Mouse (Mus musculus) kidney, adult 11 months (tissue): Measurements from ENCODE around the gene March1.

Experiments used
- DNase-seq: peaks from one replicate; pipeline ENCODE4 v3.0.0; 2022

The March1 gene

GRCm38 (mm10) chr8:66430639-66431038 lies 812.9 kb downstream of the March1 start:
- DNase-seq = no peak

DNA sequence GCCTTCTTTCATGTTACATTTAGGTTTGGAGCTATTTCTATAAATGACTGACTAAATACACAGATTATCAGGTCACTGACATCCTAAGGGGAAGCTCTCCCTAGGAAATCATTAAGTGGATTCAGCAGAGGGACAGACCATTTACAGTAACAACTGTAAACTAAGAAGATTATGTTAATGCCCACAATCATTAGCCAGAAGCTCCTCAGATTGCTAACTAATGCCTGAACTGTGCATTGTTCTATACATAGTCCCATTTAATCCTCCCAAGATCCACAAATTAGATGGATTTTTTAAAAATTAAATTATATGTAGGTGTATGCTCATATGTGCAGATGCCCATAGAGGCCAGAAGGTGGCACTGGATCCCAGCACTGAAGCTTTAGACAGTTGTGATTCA lies 815.9 kb downstream of the March1 start:
- no peak for DNase-seq

GRCm38 (mm10) chr8:66436804-66437203 lies 819.1 kb downstream of the March1 start:
- no peak for DNase-seq

- DNase-seq = no peak
These were observed 820.2 kb downstream of the March1 start for GRCm38 (mm10) chr8:66437929-66438328.

DNA sequence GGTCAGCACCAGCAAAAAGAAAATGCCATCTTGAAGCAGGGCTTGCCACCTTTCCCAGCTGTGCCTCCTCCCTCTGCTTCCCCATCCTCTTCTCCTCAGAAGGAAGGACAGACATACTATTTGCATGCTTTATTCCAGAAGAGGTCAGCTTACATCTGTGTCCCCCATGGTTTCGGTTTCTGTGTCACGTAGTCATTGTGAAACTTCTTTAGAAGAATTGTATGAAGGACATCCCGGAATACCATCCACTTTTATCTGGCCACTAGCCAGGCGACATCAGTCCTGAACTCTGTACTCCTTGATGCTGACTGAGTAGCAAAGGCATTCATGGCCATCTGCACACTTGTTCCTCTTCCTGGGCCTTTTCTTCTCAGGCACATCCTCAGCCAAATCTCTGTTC lies 820.8 kb downstream of the March1 start:
- DNase-seq = peak; percentile 13

DNA sequence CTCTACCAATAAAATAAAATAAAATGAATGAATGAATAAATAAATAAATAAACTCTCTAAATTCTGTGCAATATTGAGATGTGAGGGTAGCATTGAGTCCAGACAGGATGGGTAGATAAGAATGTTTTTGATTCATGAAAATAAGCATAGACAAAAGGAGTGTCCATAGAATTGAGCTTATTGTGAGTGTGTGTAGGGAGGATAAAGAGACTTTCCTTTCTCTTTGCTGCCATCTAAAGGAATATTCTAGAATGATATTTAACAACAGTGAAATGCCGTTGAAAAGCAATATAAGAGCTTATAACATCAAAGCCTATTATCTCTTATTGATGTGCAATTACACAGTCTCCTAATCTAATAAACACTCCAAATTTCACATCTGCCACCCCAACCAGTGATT lies 823.4 kb downstream of the March1 start:
- DNase-seq = no peak

DNA sequence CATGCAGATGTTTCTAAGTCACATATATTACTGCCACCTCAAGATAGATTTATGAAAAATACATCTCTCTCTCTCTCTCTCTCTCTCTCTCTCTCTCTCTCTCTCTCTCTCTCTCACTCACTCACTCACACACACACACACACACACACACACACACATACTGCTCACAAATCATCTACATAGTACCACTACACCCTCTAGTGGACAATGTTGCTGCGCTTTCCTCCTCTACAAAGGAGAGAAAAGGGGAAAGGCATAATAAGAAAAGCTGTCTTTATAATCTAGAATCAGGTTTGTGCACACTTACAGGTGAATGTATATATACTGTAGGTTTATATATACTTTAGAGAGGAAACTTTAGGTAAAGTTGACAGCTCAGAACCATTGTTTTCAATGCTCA lies 825.1 kb downstream of the March1 start:
- no peak for DNase-seq

DNA sequence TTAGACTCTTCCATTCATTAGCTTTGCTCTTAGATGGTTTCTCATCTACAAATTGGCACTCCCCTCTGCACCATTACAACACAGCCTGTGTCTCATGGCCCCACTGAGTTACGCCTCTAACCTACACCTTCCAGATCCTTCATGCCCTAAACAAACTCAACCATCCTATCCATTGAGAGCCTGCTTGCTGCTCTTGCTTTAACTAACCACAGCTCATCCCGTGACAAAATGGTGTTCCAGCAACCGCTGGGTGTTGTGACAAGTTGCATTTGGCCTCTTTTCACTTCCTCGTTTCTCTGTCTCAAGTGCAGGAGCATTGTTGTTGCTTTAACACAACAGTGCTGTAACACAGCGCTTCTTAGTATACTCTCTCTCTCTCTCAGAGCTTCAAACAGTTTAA lies 826.4 kb downstream of the March1 start:
- no peak for DNase-seq

DNA sequence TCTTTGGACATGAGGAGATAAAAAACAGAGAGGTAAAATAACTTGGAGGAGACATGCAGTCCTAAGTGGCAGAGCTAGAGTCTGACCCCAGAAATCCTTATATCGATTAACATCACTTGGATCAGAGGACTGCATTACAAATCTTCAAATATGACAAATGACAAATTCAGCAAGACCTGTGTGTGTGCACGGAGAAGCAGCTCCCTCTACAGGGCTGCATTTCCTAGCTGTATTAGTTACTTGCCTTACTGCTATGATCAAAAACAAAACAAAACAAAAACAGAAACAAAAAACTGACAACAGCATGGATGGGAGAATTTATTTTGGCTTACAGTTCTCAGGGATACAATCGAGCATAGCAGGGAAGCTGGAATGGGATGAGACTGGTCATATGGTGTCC lies 827.7 kb downstream of the March1 start:
- DNase-seq = no peak

- no peak for DNase-seq
These were observed 833.0 kb downstream of the March1 start for GRCm38 (mm10) chr8:66450691-66451090.

- DNase-seq = no peak
These were observed 839.4 kb downstream of the March1 start for GRCm38 (mm10) chr8:66457057-66457456.

DNA sequence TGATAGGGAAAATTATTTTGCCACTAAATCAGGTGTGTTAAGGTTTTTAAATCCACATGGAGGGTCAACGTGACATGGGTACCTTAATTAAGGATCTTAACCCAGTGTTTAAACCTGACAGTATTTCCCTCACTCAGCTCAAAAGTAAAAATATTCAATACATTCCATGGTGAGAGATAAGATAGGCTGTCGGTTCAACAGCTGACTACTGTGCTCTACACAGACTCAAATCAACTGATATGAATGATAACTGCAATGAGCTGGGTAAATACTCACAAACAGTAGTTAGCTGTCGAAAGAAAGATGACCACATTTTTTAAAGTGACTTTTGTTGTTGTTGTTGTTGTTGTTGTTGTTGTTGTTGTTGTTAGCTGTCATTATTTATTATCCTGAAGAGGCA lies 852.1 kb downstream of the March1 start:
- no peak for DNase-seq

GRCm38 (mm10) chr8:66476880-66477279 lies 859.2 kb downstream of the March1 start:
- no peak for DNase-seq

- peak; percentile 70 for DNase-seq
These were observed 868.5 kb downstream of the March1 start, which contains the start of gene Tma16 for GRCm38 (mm10) chr8:66486084-66486763. Gene Tma16 (minus strand): TSS chr8:66486530.

GRCm38 (mm10) chr8:66488556-66488955 lies 870.9 kb downstream of the March1 start:
- no peak for DNase-seq

GRCm38 (mm10) chr8:66490624-66491023 lies 872.9 kb downstream of the March1 start:
- DNase-seq = no peak

- DNase-seq = no peak
These were observed 876.8 kb downstream of the March1 start for GRCm38 (mm10) chr8:66494496-66494895.

DNA sequence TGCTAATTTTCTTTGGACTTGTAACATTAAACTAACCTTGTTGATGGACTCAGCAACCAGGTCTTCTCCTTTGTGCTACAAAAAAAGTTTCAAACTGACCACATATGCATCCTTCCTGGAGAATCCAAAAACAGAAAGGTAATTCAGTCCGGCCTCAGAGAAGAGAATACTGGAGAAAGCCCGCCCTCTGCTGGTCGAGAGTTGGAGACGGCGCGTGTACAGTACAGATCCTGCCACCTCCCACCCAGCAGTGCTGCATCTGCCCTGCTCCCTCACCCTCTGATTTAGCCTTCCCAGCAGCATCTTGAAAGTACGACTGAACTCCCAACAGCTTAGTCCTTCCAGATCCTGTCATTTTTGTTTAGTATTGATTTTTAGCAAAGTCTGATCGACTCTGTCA lies 878.0 kb downstream of the March1 start:
- DNase-seq = peak; percentile 26

- DNase-seq = no peak
These were observed 879.4 kb downstream of the March1 start for GRCm38 (mm10) chr8:66496998-66497577.

DNA sequence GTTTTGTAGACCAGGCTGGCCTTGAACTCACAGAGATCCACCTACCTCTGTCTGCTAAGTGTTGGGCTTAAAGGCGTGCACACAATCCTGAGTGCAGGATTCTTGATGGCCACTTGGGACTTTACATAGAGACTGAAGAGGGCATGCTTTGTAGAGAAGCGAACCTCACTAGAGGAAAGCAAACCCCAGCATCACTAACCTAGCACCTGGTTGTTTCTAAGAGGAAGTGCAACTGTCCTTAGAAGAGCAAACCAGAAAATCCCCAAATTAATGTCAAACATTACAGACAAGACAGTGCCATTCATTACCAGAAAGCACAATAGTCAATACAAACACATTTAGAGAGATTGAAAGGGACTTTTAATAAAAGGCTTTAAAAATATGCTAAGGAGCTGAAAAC lies 885.7 kb downstream of the March1 start:
- DNase-seq = no peak

DNA sequence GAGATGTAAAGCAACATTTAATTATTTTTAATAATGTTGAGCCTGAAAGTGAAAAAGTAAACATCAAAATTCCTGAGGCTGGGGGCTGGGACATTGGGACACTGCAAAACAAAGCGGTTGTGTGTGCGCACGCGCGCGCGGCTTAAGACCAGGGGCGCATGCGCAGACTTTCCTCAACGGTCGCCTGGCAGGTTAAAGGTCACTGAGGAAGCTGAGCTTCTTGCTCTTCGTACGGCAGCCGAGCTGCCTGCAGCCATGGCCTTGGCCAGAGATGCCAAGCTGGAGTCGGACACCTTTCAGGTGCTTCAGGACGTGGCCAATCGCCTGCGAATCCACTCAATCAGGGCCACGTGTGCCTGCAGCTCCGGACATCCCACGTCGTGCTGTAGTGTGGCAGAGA lies 893.8 kb downstream of the March1 start, which contains the start of gene Tktl2:
Gene Tktl2, plus strand, starts transcription at position 220 of the 400 bp plus-strand sequence.
- no peak for DNase-seq

- no peak for DNase-seq
These were observed 901.4 kb downstream of the March1 start for GRCm38 (mm10) chr8:66519149-66519548.

- DNase-seq = no peak
These were observed 902.9 kb downstream of the March1 start for GRCm38 (mm10) chr8:66520576-66520975.
